ENCODE assay signal across 16 mouse cellular contexts in the genomic region with DNA sequence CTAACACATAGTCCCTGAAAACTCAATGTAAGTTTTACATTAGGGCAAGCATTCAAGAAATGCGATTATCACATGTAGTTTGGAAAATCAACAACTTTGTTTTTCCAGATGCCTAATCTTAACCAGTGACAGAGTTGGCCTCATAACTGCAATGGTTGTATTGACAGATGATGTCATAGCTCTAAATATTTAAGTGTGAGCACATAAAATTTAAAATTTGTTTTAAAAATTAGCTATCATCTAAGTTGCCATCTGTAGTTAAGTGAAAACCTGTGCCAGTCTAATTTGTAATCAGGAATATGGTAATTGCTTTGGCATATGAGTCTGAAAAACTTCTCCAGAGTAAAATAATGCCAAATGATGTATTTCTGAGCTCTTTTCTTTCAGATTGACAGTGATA.
"Had no signal": no experiment of that assay in that cellular context is flagged by ENCODE, and none has a peak within 500 bp of the region (broad histone marks: within the 10 kb centered on the region; RNA-seq: fewer than 3 reads in every experiment).

No protein-coding gene starts in this region.

- H3K4me3 ChIP-seq: lung, embryonic 15.5 days; megakaryocyte, embryonic 14.5 days; midbrain, embryonic 13.5 days; midbrain, embryonic 15.5 days; neural tube, embryonic 12.5 days; stomach, embryonic 15.5 days had no signal

- H3K4me1 ChIP-seq: lung, embryonic 15.5 days; megakaryocyte, embryonic 14.5 days; midbrain, embryonic 13.5 days; midbrain, embryonic 15.5 days; neural tube, embryonic 12.5 days; stomach, embryonic 15.5 days had no signal

- H3K27me3 ChIP-seq: lung, embryonic 15.5 days; megakaryocyte, embryonic 14.5 days; midbrain, embryonic 13.5 days; midbrain, embryonic 15.5 days; neural tube, embryonic 12.5 days; stomach, embryonic 15.5 days had no signal

- H3K9ac ChIP-seq: lung, embryonic 15.5 days; midbrain, embryonic 13.5 days; midbrain, embryonic 15.5 days; neural tube, embryonic 12.5 days; stomach, embryonic 15.5 days had no signal

- ATAC-seq: lung, postnatal 0 days; midbrain, embryonic 13.5 days; midbrain, embryonic 15.5 days had no signal

- H3K4me2 ChIP-seq: lung, embryonic 15.5 days; midbrain, embryonic 11.5 days; midbrain, embryonic 13.5 days; midbrain, embryonic 15.5 days; neural tube, embryonic 12.5 days; stomach, embryonic 15.5 days had no signal

- H3K36me3 ChIP-seq: lung, embryonic 15.5 days; midbrain, embryonic 13.5 days; midbrain, embryonic 15.5 days; neural tube, embryonic 12.5 days; stomach, embryonic 15.5 days had no signal

- DNase-seq: lung, postnatal 14 days; lung, postnatal 36 days; right cerebral cortex, postnatal 14 days; thymus, adult 2 months; thymus, postnatal 25 days; thymus, postnatal 4 days had no signal

- H3K9me3 ChIP-seq: lung, embryonic 15.5 days; megakaryocyte, embryonic 14.5 days; midbrain, embryonic 13.5 days; midbrain, embryonic 15.5 days; neural tube, embryonic 12.5 days; stomach, embryonic 15.5 days had no signal

- H3K27ac ChIP-seq: lung, embryonic 15.5 days; macrophage; midbrain, embryonic 13.5 days; midbrain, embryonic 15.5 days; neural tube, embryonic 12.5 days; stomach, embryonic 15.5 days; stomach, postnatal 0 days had no signal
